Mouse (Mus musculus) bone marrow, adult 2 months (tissue): ENCODE data around the gene Tcf21.

Source experiments
- CTCF ChIP-seq: fragments of 200-500 bp; IDR thresholded peaks from 2 replicates; pipeline ENCODE4 v1.5.1; 2011; ENCODE audit warnings: low read length, control low read depth; ENCODE audit not compliant: control insufficient read depth, insufficient read depth
- POLR2A ChIP-seq: fragments of 200-500 bp; IDR thresholded peaks from 2 replicates; pipeline ENCODE4 v1.6.1; 2011; ENCODE audit warnings: low read depth, mild to moderate bottlenecking, control low read depth, low read length, borderline replicate concordance; ENCODE audit not compliant: control insufficient read depth

DNA sequence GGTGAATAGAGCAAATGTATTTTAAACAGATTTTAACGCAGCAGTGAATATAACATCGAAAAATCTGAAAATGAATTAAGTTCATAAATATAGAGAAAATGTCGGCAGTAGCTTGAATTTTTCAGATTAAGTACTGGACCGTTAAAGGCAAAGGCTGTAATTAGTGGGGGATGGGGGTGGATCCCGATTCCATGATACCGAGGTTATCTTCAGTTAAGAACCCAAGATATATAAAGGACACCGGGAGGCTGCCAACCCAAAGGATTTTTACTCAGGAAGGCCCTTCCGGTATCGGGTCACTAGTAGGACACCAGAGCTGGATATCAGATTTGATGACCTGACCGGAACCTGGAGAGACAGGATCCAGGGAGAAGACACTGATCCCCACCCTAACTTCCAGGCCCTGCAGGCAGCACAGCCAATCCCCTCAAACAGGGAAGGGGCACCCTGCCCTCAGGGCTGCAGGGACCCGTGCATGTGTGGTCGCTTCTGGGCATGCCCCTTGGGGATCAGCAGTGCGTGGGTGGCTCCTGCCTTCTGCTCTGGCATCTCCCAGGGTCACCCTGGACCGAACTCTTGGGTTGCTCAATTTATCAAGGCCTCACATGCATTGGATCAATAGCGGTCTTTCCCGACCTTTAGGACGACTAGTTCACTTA lies 22.9 kb upstream of the Tcf21 start:
- no peak for TF ChIP-seq POLR2A
- TF ChIP-seq CTCF, result no peak
